Mouse (Mus musculus): Measurements from ENCODE around the gene Ptgds. TPM values are rescaled to one million over a fixed set of nuclear protein-coding genes. Genes with fewer than 3 reads are reported as not detected.
A peak's percentile ranks its signal among the peaks of the same experiment; 100 is the strongest.

Ptgds gene
- total RNA-seq (2021): 1 to 10 TPM; 3.8 to 3.9 TPM
- long read RNA-seq, experiment 1, partial matches to known transcripts: 0 of 3 reads
- long read RNA-seq, experiment 1, other reads (novel, unspliced or antisense): 0 of 3 reads
- long read RNA-seq, experiment 2, partial matches to known transcripts: 2 of 9 reads
- long read RNA-seq, experiment 2, other reads (novel, unspliced or antisense): 1 of 9 reads

GRCm38 (mm10) chr2:25469969-25470368 is at the start of gene Ptgds:
TSS of gene Ptgds (minus strand) at chr2:25470046.
- DNase-seq: no peak

DNA sequence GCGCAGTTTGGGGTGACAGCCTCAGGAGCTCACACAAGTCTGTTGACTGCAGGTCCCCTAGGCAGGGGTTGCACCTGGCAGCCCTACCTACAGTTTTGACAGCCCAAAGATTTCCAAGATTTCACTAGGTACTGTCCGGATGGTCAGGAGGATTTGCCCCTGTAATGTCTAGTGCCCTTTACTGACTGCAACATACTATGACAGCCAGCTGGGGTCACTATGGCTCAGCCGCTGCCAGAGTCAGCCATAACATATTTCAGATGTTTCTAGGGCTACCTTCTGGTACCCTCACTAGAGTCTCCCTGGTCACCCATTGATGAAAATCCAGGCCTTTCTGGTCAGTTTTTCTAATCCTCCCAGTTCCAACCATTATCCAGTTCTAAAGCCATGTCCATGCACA is 40.1 kb upstream of the Ptgds start:
- DNase-seq: no peak

- DNase-seq: peak; percentile 27
Observed at GRCm38 (mm10) chr2:25506964-25507363, 37.1 kb upstream of the Ptgds start.

DNA sequence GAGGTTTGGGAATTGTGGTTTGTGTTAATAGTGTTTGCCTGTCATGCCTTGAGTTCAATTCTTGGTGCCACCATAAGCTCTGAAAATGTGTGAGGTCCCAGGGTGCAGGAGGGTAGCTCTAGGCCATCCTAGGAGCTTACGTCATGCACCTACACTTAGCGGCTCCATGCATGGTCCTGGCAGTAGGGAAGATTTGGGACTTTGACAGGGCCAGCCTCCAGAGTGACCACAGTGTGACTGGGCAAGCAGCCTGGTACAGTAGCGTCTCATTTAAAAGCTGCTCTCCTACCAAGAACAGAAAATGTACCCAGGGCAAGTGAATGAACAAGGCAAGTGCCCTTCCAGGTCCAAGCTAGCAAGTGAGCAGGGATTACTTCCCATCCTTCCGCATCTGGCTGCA is 36.0 kb upstream of the Ptgds start:
- no peak for DNase-seq

DNA sequence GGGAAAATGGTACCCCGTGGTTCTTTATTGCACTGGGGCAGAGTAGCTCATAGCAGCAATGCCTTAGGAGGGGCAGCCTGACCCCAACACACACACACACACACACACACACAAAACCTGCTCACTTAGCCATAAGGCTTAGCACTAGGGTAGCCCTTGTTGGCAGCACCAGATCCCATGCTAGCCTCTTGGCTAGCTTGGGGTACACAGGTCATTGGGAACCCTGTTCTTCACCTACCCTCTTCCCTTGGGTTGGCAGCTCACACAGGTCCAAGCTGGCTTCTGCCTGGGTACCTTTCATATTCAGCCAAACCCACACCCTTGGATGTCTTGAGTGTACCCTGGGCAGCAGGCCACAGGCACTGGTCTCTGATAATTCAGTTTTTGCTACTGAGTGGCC is 35.2 kb upstream of the Ptgds start:
- no peak for DNase-seq

DNA sequence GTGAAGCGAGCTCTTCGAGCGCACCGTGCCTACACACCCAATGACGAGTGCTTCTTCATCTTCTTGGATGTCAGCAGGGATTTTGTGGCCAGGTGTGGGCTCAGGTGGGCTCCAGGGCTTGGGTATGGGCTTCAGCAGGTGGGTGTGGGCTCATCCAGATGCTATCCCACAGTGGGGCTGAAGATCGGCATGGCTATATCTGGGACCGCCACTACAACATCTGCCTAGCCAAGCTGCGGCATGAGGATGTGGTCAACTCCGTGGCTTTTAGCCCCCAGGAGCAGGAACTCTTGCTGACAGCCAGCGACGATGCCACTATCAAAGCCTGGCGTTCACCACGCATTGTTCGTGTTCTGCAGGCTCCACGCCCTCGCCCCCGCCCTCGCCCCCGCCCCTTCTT is 34.7 kb upstream of the Ptgds start:
- no peak for DNase-seq

DNA sequence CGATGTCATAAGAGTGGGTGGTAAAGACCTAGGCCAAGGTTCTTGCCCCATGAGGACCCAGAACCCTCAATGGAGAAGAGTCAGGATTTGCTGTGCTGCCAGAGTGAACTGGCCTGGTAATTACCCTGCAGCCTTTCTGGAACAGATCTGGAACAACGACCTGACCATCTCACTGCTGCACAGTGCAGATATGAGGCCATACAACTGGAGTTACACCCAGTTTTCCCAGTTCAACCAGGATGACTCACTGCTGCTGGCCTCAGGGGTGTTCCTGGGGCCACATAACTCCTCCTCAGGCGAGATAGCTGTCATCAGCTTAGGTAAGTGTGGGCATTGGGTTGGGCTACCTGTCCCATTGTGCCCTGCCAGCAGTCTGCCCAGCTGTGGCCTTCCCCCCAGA is 32.9 kb upstream of the Ptgds start:
- DNase-seq: no peak

DNA sequence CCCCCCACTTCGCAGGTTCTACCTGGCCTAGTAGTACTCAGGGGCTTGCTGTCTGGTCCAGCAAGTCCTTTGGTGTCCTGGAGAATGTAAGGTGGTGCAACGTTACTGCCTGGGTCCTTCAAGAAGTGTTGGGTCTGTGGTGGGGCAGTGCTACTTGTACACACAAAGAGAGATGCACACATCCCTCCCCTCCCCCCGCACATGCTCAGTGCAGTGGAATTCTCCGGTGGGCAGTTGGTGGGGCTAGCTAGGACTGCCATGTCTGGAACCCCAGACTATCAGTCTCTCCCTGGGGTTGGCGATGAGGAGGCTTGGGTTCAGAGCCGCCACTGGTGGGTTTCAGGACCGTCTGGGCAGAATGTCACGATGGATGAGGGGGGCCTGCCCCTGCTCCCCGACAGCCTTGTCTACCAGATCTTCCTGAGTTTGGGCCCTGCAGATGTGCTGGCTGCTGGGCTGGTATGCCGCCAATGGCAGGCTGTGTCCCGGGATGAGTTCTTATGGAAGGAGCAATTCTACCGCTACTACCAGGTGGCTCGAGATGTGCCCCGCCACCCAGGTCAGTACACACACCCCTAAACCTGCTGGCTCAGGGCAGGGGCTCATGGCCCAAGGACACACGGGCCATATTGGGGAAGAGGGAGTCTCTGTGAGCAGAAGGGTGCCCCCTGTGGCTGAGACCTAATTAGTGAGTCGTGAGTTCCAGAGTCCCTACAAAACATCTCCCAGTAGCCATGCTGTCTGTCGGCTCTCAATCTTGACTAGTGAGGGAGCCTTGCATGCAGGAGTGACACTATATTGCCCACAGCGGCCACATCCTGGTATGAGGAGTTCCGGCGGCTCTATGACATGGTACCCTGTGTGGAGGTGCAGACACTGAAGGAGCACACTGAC is 32.0 kb upstream of the Ptgds start, which contains the start of gene C8g:
Gene C8g, minus strand, starts transcription at position 127 of the 894 bp plus-strand sequence.
- no peak for DNase-seq

- peak; percentile 87 for DNase-seq
Observed at GRCm38 (mm10) chr2:25500576-25501405, 30.9 kb upstream of the Ptgds start, which contains the start of gene Fbxw5. TSS of gene Fbxw5 (plus strand) at chr2:25500750.

GRCm38 (mm10) chr2:25500071-25500575 is 30.3 kb upstream of the Ptgds start:
- DNase-seq: no peak

DNA sequence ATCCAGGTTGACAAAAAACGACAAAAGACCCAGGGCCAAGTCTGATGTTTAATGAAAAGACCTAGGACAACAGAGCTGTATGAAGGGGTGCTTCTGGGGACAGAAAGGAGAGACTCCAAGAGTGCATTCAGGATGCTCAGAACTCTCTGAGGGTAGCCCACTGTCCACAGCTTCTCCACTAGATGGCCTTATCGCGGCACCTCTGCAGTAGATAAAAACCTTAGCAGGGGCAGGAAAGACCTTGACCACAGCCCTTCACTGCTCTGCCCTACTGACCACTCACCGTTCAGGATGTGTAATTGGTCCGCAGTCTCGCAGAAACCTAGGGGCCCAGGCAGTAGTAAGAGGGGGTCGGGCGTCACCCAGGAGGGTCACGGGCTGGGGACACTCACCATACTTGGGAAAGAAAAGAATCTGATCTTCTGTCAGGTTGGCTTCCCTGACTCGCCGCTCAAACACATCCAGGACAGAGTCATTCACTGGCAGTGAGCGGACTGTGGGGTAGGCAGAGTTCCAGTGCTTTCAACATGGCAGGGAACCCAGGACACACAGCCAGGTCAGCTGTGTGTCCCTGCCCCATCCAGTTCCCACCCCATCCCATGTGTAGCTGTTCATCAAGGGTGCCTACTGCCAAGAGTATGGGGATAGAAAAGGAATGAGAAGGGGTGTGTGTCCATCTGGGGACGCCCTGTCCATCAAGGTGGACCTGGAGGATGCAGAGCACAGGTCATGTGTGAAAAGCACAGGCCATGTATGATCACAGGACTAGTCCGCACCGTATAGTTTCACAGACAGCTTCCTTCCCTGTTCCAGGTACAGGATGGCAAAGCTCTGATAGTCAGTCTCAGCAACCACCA is 29.0 kb upstream of the Ptgds start:
- DNase-seq: no peak

GRCm38 (mm10) chr2:25497846-25498575 is 28.2 kb upstream of the Ptgds start:
- no peak for DNase-seq

- peak; percentile 30 for DNase-seq
Observed at GRCm38 (mm10) chr2:25496462-25496861, 26.6 kb upstream of the Ptgds start.

GRCm38 (mm10) chr2:25493476-25493961 is 23.7 kb upstream of the Ptgds start, which contains the start of gene Lcn12:
TSS of gene Lcn12 (minus strand) at chr2:25493911.
- no peak for DNase-seq

- DNase-seq: no peak
Observed at GRCm38 (mm10) chr2:25492988-25493387, 23.1 kb upstream of the Ptgds start.

GRCm38 (mm10) chr2:25488671-25489068 is 18.8 kb upstream of the Ptgds start:
- peak; percentile 42 for DNase-seq

DNA sequence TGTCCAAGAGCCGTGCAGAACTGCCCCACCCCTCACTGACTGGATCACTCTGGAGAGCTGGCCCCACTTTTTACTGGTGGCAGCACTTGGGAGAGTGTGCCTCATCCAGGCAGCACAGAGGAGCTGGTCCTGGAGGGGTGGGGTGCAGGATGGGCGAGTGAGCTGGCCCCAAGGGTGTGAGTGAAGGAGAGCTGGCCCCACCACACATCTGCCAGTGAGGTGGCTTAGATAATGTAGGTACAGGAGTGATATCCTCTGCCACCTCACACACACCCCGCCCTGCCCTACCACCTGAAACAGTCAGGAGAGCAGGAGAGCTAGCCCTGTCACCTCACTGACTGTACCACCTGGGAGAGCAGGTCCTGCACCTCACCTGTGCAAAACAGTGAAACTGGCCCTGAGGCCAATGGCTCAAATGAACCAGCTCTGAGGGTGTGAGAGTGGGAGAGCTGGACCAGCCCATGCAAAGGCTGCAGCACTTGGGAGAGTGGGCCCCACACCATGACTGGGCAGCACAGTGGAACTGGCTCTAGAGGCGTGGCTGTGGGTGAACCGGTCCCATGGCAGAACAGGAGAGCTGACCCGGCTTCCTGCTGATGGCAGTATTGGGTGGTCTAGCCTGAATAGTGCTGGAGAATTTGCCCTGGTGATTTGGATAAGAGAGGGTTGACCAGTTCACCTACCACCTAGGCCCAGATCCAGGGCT is 18.3 kb upstream of the Ptgds start:
- DNase-seq: no peak

- no peak for DNase-seq
Observed at GRCm38 (mm10) chr2:25484901-25485647, 15.2 kb upstream of the Ptgds start.

- DNase-seq: peak; percentile 71
Observed at GRCm38 (mm10) chr2:25482969-25483368, 13.1 kb upstream of the Ptgds start.
